Mouse (Mus musculus): Measurements from ENCODE around the gene Polr1b.

Gene Polr1b

DNA sequence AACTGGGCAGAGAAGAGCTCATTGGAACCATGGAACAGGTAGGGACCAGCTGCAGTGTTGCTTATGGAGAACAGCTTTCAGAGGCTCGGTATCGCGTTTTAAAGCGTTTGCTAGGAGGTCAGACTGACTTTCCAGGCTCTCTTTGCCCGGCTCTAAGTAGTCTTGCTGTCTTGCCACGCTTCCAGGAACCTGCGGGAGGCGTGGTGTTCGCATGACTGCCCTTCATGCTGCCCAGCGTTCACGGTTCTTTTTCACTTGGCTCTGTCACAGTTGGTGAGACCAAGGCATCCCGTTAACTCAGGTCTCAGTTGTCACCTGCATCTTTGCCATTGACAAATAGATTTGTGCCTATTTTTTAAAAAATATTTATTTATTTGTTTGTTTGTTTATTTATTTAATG is 17.3 kb downstream of the Polr1b start:
- no peak for DNase-seq

DNA sequence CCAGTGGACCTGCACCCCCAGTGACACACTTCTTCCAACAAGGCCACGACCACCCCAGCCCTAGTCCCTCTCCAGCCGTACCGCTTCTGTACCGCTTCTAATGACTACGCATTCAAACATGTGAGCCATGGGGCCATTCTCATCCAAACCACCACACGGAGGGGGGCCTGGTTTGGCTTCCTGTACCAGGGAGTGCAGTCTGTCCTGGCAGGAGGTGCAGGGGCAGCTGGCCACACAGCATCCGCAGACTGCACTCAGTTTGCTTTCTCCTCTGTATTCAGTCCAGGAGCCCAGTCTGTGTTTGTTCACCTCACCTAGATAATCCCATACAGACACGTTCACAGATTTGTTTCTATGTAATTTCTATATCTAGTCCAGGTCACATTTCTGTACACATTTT is 21.2 kb downstream of the Polr1b start:
- DNase-seq, result no peak

DNA sequence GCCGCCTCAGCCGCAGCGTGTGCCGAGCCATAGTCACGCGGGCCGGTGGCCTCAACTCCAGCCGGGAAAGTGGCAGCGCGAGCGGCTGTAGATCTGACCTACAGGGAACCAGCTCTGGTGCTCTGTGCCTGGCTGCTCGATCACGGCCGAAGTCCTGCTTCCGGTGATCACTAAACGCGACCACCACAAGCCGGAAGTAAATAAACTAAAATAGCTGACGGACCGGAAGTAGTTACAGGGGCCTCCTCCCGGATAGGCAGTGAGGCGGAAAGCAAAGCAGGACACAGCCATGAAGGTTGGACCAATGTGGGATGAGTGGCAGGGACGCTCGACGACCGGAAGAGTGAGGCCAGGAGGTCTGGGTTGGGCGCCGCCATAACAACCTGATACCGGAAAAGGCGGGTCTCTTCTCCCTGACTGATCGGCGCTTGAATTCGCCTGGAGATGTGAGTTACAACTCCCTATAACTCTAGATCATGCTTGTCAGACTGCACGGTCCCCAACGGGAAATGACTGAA is 28.7 kb downstream of the Polr1b start, which contains the start of gene Chchd5:
TSS of gene Chchd5 (plus strand) at position 289 of the 518 bp plus-strand sequence.
- peak; percentile 98 for DNase-seq

DNA sequence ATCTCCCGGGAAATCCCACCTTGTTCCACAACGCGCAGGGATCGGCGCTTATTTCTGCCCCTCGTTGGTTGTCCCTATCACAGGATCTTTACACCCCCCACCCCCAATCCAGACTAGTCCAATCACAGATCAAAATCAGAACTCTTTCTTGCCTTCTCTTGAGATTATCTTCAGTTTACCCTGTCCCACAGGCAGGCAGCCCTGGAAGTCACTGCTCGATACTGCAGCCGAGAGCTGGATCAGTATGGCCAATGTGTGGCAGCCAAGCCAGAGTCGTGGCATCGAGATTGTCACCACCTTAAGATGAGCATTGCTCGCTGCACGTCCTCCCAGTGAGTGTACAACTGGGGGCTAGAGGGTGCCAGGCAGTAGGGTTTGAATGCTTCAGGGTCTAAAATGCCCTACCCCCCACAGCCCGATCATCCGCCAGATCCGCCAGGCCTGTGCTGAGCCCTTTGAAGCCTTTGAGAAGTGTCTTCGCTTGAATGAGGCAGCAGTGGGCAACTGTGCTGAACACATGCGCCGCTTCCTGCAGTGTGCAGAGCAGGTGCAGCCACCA is 29.3 kb downstream of the Polr1b start:
- peak; percentile 65 for DNase-seq

DNA sequence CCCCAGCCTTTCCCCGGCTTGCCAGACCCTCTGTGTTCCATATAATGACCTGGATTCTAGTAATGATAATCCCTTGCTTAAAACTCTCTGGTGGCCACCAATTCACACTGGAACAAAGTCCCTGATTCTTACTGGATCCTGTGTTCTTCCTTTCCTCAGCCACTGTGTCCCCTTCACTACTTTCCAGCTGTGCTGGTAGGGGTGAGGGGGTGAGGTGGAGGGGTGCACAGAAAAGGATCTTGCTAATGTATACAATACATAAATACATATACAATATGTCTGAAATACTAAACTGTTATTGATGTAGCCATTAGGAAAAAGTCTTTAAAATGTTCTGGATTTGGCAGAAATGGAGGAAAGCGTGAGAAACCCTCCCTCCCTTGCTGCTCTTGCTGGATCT is 30.0 kb downstream of the Polr1b start:
- DNase-seq, result no peak

DNA sequence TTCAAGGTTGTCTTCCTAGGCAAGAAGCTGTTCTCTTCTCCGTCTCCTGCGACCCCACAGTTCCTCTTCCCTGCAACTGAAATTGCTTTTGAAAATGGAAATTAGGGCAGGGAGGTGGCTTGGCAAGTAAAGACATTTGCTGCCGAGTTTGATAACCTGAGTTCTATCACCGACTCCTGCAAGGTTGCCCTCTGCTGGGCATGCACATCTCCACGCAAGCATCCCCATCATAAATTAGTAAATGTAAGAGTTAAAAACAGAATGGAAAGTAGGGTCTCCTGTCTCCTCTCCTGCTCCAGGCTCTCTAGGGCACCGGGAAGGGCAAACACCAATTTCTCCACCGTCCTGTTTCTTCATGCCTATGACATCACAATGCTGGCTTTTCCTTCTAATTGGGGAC is 31.4 kb downstream of the Polr1b start:
- no peak for DNase-seq

- DNase-seq, result peak; percentile 56
Observed at GRCm38 (mm10) chr2:129133006-129133805, 32.4 kb downstream of the Polr1b start.

- peak; percentile 66 for DNase-seq
Observed at GRCm38 (mm10) chr2:129139906-129140305, 39.1 kb downstream of the Polr1b start.

DNA sequence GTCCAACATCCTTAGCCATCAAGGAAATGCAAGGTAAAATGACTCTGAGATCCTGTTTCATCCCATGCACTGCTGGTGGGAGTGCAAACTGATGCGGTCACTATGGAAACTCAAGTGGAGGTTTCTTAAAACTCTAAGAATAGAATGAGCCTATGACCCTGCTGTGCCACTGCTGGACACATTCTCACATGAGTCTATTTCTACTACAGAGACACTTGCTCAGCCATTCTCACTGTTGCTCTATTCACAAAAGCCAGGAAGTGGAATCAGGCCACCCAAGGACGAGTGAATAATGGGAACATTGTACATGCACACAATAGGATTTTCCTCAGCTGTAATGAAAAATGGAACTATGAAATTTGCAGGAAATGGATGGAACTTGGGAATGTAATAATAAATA is 48.0 kb downstream of the Polr1b start:
- DNase-seq, result no peak

GRCm38 (mm10) chr2:129150386-129150785 is 49.6 kb downstream of the Polr1b start:
- DNase-seq, result no peak

GRCm38 (mm10) chr2:129151111-129151510 is 50.3 kb downstream of the Polr1b start:
- DNase-seq, result no peak

- no peak for DNase-seq
Observed at GRCm38 (mm10) chr2:129152751-129153150, 52.0 kb downstream of the Polr1b start.

DNA sequence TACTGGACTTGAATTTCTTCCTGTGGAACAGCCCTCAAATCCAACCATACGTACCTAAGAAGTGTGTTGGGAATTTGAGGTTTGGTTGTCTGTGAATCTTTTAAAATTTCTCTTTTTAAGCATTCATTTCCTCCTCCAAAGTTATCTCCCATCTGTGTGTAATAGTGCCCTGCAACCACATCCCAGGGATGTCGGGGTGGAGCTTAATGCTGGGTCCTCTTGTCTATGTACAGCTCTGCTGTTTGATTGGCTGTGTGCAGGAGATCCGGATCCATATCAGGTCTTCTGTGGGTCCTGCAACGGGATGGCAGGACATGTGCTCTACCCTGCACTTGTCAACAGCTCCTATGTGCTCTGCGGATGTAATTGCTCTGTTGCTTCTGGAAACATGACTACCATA is 64.0 kb downstream of the Polr1b start:
- no peak for DNase-seq

- no peak for DNase-seq
Observed at GRCm38 (mm10) chr2:129166466-129167463, 66.0 kb downstream of the Polr1b start.

DNA sequence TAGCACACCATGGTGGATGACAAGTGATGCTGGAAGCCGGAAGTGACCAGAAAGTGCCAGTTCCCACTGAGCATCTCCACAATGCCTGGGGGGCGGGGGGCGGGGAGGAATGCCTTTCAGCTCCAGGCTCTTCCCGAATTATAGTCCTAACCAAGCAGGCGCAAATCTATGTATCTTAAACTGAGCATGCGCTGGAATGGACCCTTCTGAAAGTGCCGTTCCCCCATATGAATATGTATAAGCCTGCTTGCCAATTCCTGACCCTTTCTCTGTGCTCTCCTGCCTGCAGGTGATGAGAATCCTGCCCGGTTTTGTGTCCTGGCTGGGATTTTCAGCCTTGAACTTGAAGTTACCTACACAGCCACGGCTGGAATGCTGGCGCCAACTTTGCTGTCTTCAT is 72.6 kb downstream of the Polr1b start:
- no peak for DNase-seq

- peak; percentile 56 for DNase-seq
Observed at GRCm38 (mm10) chr2:129174474-129174873, 73.7 kb downstream of the Polr1b start.

DNA sequence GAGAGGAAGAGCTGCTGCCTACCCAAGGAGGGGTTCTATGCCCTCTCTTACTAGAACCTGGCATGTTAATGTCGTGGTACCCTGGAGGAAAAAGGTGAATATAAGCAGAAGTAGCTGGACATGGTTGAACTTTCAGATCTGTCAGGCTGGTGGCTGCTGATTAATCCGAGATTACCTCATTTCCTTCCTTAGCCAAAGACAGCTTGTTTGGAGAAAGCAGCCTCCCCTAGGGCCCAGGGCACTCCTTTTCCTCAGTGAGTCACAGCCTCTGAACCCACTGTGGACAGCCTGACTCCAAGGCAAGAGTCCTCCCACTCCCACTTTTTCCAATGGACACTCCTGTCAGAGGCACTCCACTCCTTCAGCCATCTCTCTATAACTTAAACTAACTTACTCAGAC is 74.8 kb downstream of the Polr1b start:
- DNase-seq, result no peak

Data from cerebellum, adult 9-11 months (tissue).